Comparison of ENCODE assay signal across 13 mouse cellular contexts in the genomic region with DNA sequence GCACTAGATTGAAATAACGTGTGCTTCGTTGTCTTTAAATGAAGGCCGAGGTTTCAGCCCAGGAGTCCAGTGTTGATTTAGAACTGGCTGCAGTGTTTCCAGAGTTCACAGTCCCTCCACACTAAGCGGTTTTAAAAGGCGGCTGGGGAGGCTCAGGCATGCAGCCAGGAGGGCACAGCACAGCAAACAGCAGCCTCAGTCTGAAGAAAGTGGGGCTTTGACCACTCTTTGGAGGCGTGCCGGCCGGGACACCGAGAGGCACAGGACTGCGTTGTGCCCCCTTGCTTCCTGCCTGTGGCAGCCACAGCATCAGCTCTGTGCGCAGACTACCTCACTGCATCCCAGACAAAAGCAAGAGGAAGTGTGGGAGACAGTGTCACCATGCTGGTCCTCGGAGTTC. TPM values are rescaled to one million over a fixed set of nuclear protein-coding genes. Genes with fewer than 3 reads are reported as not detected.
DNase-seq lines count a peak whose midpoint lies in the region; ATAC-seq and TF ChIP-seq lines count a peak whose summit lies in the region.
"Had no signal": no experiment of that assay in that cellular context is flagged by ENCODE, and none has a peak within 500 bp of the region (broad histone marks: within the 10 kb centered on the region; RNA-seq: fewer than 3 reads in every experiment).

No protein-coding gene starts in this region.

- H3K4me3 ChIP-seq in hindbrain, embryonic 15.5 days: no peak overlapping the region
- no peak overlapping the region for H3K4me3 ChIP-seq in hindbrain, embryonic 12.5 days
- no peak overlapping the region for H3K4me3 ChIP-seq in liver, embryonic 13.5 days (replicated peaks)
- H3K4me3 ChIP-seq: kidney, embryonic 15.5 days; neural tube, embryonic 12.5 days; stomach, embryonic 15.5 days had no signal

- H3K36me3 ChIP-seq in hindbrain, embryonic 15.5 days: no peaks in the 10 kb centered on the region
- H3K36me3 ChIP-seq in hindbrain, embryonic 12.5 days: peaks cover 10% of the 10 kb centered on the region
- peaks cover 33% of the 10 kb centered on the region for H3K36me3 ChIP-seq in liver, embryonic 13.5 days

- no peak for TF ChIP-seq POLR2A in brain, embryonic 14.5 days (IDR thresholded peaks at IDR 0.05; ENCODE audit: borderline replicate concordance, extremely low read depth, insufficient read depth, insufficient read length, poor library complexity, severe bottlenecking)

- H3K4me1 ChIP-seq in hindbrain, embryonic 15.5 days (replicated peaks): no peaks in the 10 kb centered on the region
- H3K4me1 ChIP-seq in hindbrain, embryonic 12.5 days: no peaks in the 10 kb centered on the region
- H3K4me1 ChIP-seq in liver, embryonic 13.5 days (replicated peaks): peaks cover 15% of the 10 kb centered on the region
- H3K4me1 ChIP-seq: kidney, embryonic 15.5 days; neural tube, embryonic 12.5 days; stomach, embryonic 15.5 days had no signal

- TF ChIP-seq CTCF in brain, embryonic 14.5 days (IDR thresholded peaks at IDR 0.05; ENCODE audit: borderline replicate concordance, extremely low read depth, insufficient read depth, insufficient read length): no peak

- H3K27ac ChIP-seq in hindbrain, embryonic 15.5 days (replicated peaks): 0 out of 2 replicates have a peak overlapping the region, but pooled peaks have one; percentile 17
- no peak overlapping the region for H3K27ac ChIP-seq in hindbrain, embryonic 12.5 days
- H3K27ac ChIP-seq in liver, embryonic 13.5 days: 0 out of 2 replicates have a peak overlapping the region, but pooled peaks have one; percentile 53
- H3K27ac ChIP-seq: kidney, embryonic 15.5 days; neural tube, embryonic 12.5 days; stomach, embryonic 15.5 days had no signal

- H3K4me2 ChIP-seq in hindbrain, embryonic 15.5 days: no peak overlapping the region
- no peak overlapping the region for H3K4me2 ChIP-seq in hindbrain, embryonic 12.5 days (replicated peaks)
- no peak overlapping the region for H3K4me2 ChIP-seq in liver, embryonic 13.5 days
- H3K4me2 ChIP-seq: heart, embryonic 11.5 days; kidney, embryonic 15.5 days; neural tube, embryonic 12.5 days; stomach, embryonic 15.5 days had no signal

- no peaks in the 10 kb centered on the region for H3K27me3 ChIP-seq in hindbrain, embryonic 15.5 days
- H3K27me3 ChIP-seq in hindbrain, embryonic 12.5 days: no peaks in the 10 kb centered on the region
- no peaks in the 10 kb centered on the region for H3K27me3 ChIP-seq in liver, embryonic 13.5 days
- H3K27me3 ChIP-seq: kidney, embryonic 15.5 days; neural tube, embryonic 12.5 days; stomach, embryonic 15.5 days had no signal

- ATAC-seq in hindbrain, embryonic 15.5 days (ENCODE audit: low FRiP score, low read depth): peak; percentile 42; the same call in 1 of the 2 replicates
- ATAC-seq in hindbrain, embryonic 12.5 days (ENCODE audit: low FRiP score): no peak
- peak; percentile 47; the same call in 1 of the 2 replicates for ATAC-seq in liver, embryonic 13.5 days (ENCODE audit: low read depth)

- no peak overlapping the region for H3K9ac ChIP-seq in hindbrain, embryonic 15.5 days
- no peak overlapping the region for H3K9ac ChIP-seq in hindbrain, embryonic 12.5 days
- no peak overlapping the region for H3K9ac ChIP-seq in liver, embryonic 13.5 days
- H3K9ac ChIP-seq: kidney, embryonic 15.5 days; neural tube, embryonic 12.5 days; stomach, embryonic 15.5 days had no signal

- WGBS in hindbrain, embryonic 15.5 days: 76% methylated on average over 12 of the region's 12 CpGs
- WGBS in hindbrain, embryonic 12.5 days: 69% methylated on average over 12 of the region's 12 CpGs
- WGBS in liver, embryonic 13.5 days (ENCODE audit: insufficient replicate concordance): 69% methylated on average over 12 of the region's 12 CpGs

- H3K9me3 ChIP-seq in hindbrain, embryonic 15.5 days: no peaks in the 10 kb centered on the region
- H3K9me3 ChIP-seq in hindbrain, embryonic 12.5 days (replicated peaks): no peaks in the 10 kb centered on the region
- no peaks in the 10 kb centered on the region for H3K9me3 ChIP-seq in liver, embryonic 13.5 days (replicated peaks)
- H3K9me3 ChIP-seq: kidney, embryonic 15.5 days; neural tube, embryonic 12.5 days; stomach, embryonic 15.5 days had no signal

- peak; percentile 42 for DNase-seq in brain, embryonic 14.5 days (ENCODE audit: low read depth)
- peak; percentile 71 for DNase-seq in layer of hippocampus, adult 9-11 months
- DNase-seq in liver, embryonic 13.5 days: no peak
- DNase-seq in embryo, embryonic 9.5 days (ENCODE audit: extremely low spot score): no peak
- DNase-seq in kidney, adult 11 months: no peak
- DNase-seq in thymus, postnatal 25 days: no peak
- DNase-seq: lung, postnatal 14 days had no signal

RNA-seq across cellular contexts. Expression of gene Synj2, which starts 29.5 kb away (rescaled TPM):
- polyA plus RNA-seq in hindbrain, embryonic 15.5 days (2015; fragmentation: Nextera tagmentation; extraction: Ambion mirVana): 1.5 and 1.7 TPM in 2 replicates
- polyA plus RNA-seq in hindbrain, embryonic 12.5 days (2016; fragmentation: Nextera tagmentation; extraction: Ambion mirVana): 1.9 TPM in 2 replicates
- 0.81 and 1.6 TPM in 2 replicates for polyA plus RNA-seq in brain, embryonic 14.5 days (2012; rRNA removed)
- 1.0 and 1.3 TPM in 2 replicates for polyA plus RNA-seq in liver, embryonic 13.5 days (2015; fragmentation: Nextera tagmentation; extraction: Ambion mirVana)

Comparison
In these comparisons a context has a peak if more than half of its experiments do, and no peak if none do; other contexts are left out.
1. DNase-seq: peak in brain, embryonic 14.5 days (single experiment) and layer of hippocampus, adult 9-11 months (single experiment); none in liver, embryonic 13.5 days (single experiment), embryo, embryonic 9.5 days (single experiment), kidney, adult 11 months (single experiment) and thymus, postnatal 25 days (single experiment).